Mouse (Mus musculus): ENCODE results near the gene Tbrg4. TPM values are rescaled to one million over a fixed set of nuclear protein-coding genes. Genes with fewer than 3 reads are reported as not detected.

Gene Tbrg4
- polyA plus RNA-seq (2014; fragmentation: Nextera tagmentation; extraction: Ambion mirVana) = 33.0 and 33.5 TPM in 2 replicates

- no peaks in the 10 kb centered on the region for H3K9me3 ChIP-seq (replicated peaks; ENCODE audit: control insufficient read depth, low read length)
- H3K27ac ChIP-seq (replicated peaks; ENCODE audit: low read depth, low read length) = peak within 1 kb of the TSS; percentile 72
- H3K4me2 ChIP-seq (ENCODE audit: low read depth, low read length) = peak within 1 kb of the TSS; percentile 86
- H3K36me3 ChIP-seq (replicated peaks; ENCODE audit: control insufficient read depth, insufficient read depth, low read depth, low read length) = peaks cover 9% of the 10 kb centered on the region
- ATAC-seq (replicated peaks; ENCODE audit: insufficient number of reproducible peaks, low FRiP score, low TSS enrichment, low read depth) (peak; percentile 93), DNase-seq (ENCODE audit: low spot score) (peak; percentile 97)
- under 1% methylated on average over 65 of the region's 66 CpGs for WGBS
- peak within 1 kb of the TSS; percentile 71 for H3K4me3 ChIP-seq (ENCODE audit: low read depth, low read length)
- no peaks in the 10 kb centered on the region; the same call in 1 of the 2 replicates for H3K4me1 ChIP-seq (ENCODE audit: control insufficient read depth, insufficient read depth, low read length)
- no peaks in the 10 kb centered on the region for H3K27me3 ChIP-seq (ENCODE audit: control insufficient read depth, insufficient read depth, low read length)
- peak within 1 kb of the TSS; percentile 82 for H3K9ac ChIP-seq (replicated peaks; ENCODE audit: low read length)
Measured at GRCm38 (mm10) chr11:6625478-6626387, at the start of gene Tbrg4. Tbrg4 (minus strand) TSS chr11:6626067.

GRCm38 (mm10) chr11:6675402-6675801, 49.5 kb upstream of the Tbrg4 start:
- H3K4me2 ChIP-seq (ENCODE audit: low read depth, low read length) = no peak overlapping the region
- H3K27ac ChIP-seq (replicated peaks; ENCODE audit: low read depth, low read length) = no peak overlapping the region
- H3K27me3 ChIP-seq (ENCODE audit: control insufficient read depth, insufficient read depth, low read length) = no peaks in the 10 kb centered on the region
- H3K9me3 ChIP-seq (replicated peaks; ENCODE audit: control insufficient read depth, low read length) = no peaks in the 10 kb centered on the region
- no peaks in the 10 kb centered on the region for H3K36me3 ChIP-seq (replicated peaks; ENCODE audit: control insufficient read depth, insufficient read depth, low read depth, low read length)
- WGBS = 62% methylated on average over 7 of the region's 7 CpGs
- no peak for DNase-seq (ENCODE audit: low spot score)
- no peak for ATAC-seq (replicated peaks; ENCODE audit: insufficient number of reproducible peaks, low FRiP score, low TSS enrichment, low read depth)
- no peaks in the 10 kb centered on the region for H3K4me1 ChIP-seq (ENCODE audit: control insufficient read depth, insufficient read depth, low read length)
- no peak overlapping the region for H3K9ac ChIP-seq (replicated peaks; ENCODE audit: low read length)
- H3K4me3 ChIP-seq (ENCODE audit: low read depth, low read length) = no peak overlapping the region

DNA sequence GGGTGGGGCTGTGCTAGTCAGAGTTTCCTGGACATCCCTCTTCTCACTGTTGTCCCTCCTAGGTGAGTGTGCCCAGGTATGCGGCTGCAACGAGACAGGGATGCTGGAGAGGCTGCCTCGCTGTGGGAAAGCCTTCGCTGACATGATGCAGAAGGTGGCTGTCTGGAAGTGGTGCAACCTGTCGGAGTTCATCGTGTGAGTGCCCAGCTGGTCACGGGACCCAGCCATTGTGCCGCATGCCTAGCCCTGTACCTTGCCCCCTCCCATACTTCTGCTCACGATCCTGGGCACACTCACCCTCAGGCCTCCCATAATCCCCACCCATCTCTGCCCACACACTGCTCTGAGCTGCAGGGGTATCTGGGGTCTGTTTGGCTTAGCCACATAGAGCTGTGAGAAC, 48.8 kb upstream of the Tbrg4 start:
- 88% methylated on average over 9 of the region's 9 CpGs for WGBS
- no peak overlapping the region for H3K4me2 ChIP-seq (ENCODE audit: low read depth, low read length)
- ATAC-seq (replicated peaks; ENCODE audit: insufficient number of reproducible peaks, low FRiP score, low TSS enrichment, low read depth) = no peak

GRCm38 (mm10) chr11:6670826-6671225, 45.0 kb upstream of the Tbrg4 start:
- Histone ChIP-seq H3K4me3 (ENCODE audit: low read depth, low read length) (no peak overlapping the region), H3K27me3 (ENCODE audit: control insufficient read depth, insufficient read depth, low read length) (no peaks in the 10 kb centered on the region), H3K27ac (replicated peaks; ENCODE audit: low read depth, low read length) (no peak overlapping the region), H3K9ac (replicated peaks; ENCODE audit: low read length) (no peak overlapping the region), H3K9me3 (replicated peaks; ENCODE audit: control insufficient read depth, low read length) (no peaks in the 10 kb centered on the region), H3K4me1 (ENCODE audit: control insufficient read depth, insufficient read depth, low read length) (no peaks in the 10 kb centered on the region), H3K36me3 (replicated peaks; ENCODE audit: control insufficient read depth, insufficient read depth, low read depth, low read length) (no peaks in the 10 kb centered on the region), H3K4me2 (ENCODE audit: low read depth, low read length) (no peak overlapping the region)
- DNase-seq (ENCODE audit: low spot score) (no peak), ATAC-seq (replicated peaks; ENCODE audit: insufficient number of reproducible peaks, low FRiP score, low TSS enrichment, low read depth) (no peak)
- 83% methylated on average over 4 of the region's 4 CpGs for WGBS

More for the DNA sequence above, 48.8 kb upstream of the Tbrg4 start:
- Histone ChIP-seq H3K27ac (replicated peaks; ENCODE audit: low read depth, low read length) (no peak overlapping the region), H3K4me3 (ENCODE audit: low read depth, low read length) (no peak overlapping the region), H3K9ac (replicated peaks; ENCODE audit: low read length) (no peak overlapping the region), H3K4me1 (ENCODE audit: control insufficient read depth, insufficient read depth, low read length) (no peaks in the 10 kb centered on the region), H3K9me3 (replicated peaks; ENCODE audit: control insufficient read depth, low read length) (no peaks in the 10 kb centered on the region), H3K36me3 (replicated peaks; ENCODE audit: control insufficient read depth, insufficient read depth, low read depth, low read length) (no peaks in the 10 kb centered on the region), H3K27me3 (ENCODE audit: control insufficient read depth, insufficient read depth, low read length) (no peaks in the 10 kb centered on the region)
- DNase-seq (ENCODE audit: low spot score) = no peak

DNA sequence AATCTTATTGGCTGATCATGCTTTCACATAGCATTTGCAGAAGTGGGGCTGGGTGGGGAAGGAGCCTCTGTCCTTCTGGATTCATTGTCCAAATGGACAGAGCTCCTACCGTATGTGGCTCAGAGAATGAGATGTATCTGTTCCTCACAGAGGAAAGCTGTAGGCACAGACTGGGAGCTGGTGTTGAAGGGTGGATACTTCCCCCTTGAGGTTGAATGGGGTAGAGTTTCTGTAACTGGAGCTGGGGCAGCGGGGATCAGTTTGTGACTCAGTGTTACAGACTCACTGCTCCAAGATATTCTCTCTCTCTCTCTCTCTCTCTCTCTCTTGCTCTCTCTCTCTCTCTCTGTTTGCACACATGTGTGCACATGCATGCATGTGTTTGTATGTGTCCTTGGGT, 44.2 kb upstream of the Tbrg4 start:
- DNase-seq (ENCODE audit: low spot score) (peak; percentile 17), ATAC-seq (replicated peaks; ENCODE audit: insufficient number of reproducible peaks, low FRiP score, low TSS enrichment, low read depth) (no peak)
- no peak overlapping the region for H3K4me3 ChIP-seq (ENCODE audit: low read depth, low read length)
- no peak overlapping the region for H3K9ac ChIP-seq (replicated peaks; ENCODE audit: low read length)
- no peaks in the 10 kb centered on the region for H3K4me1 ChIP-seq (ENCODE audit: control insufficient read depth, insufficient read depth, low read length)
- no peak overlapping the region for H3K4me2 ChIP-seq (ENCODE audit: low read depth, low read length)
- H3K27me3 ChIP-seq (ENCODE audit: control insufficient read depth, insufficient read depth, low read length) = no peaks in the 10 kb centered on the region
- 44% methylated on average over 2 of the region's 2 CpGs for WGBS
- no peak overlapping the region for H3K27ac ChIP-seq (replicated peaks; ENCODE audit: low read depth, low read length)
- H3K9me3 ChIP-seq (replicated peaks; ENCODE audit: control insufficient read depth, low read length) = no peaks in the 10 kb centered on the region
- H3K36me3 ChIP-seq (replicated peaks; ENCODE audit: control insufficient read depth, insufficient read depth, low read depth, low read length) = no peaks in the 10 kb centered on the region

DNA sequence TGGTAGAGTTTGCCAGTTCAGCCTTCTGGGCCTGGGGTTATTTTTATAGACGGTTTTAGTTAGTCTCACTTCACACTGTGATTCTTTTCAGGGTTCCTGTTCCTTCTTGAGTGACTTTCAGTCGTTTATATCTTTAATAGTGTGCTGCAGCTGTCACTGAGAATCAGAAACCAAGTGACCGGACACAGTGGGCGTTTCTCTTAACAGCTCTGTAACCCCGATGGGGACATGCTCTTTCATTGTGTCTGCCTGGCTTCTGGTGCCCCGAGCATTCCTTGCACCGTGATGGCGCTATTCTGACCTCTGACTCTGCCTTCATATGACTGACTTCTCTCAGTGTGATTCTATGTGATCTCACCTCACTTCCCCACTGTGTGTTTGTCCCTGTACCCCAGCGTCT, 43.2 kb upstream of the Tbrg4 start:
- H3K4me3 ChIP-seq (ENCODE audit: low read depth, low read length) = no peak overlapping the region
- H3K9ac ChIP-seq (replicated peaks; ENCODE audit: low read length) = no peak overlapping the region
- 29% methylated on average over 9 of the region's 9 CpGs for WGBS
- H3K4me2 ChIP-seq (ENCODE audit: low read depth, low read length) = no peak overlapping the region
- H3K27ac ChIP-seq (replicated peaks; ENCODE audit: low read depth, low read length) = no peak overlapping the region
- ATAC-seq (replicated peaks; ENCODE audit: insufficient number of reproducible peaks, low FRiP score, low TSS enrichment, low read depth) = no peak
- DNase-seq (ENCODE audit: low spot score) = no peak
- no peaks in the 10 kb centered on the region for H3K36me3 ChIP-seq (replicated peaks; ENCODE audit: control insufficient read depth, insufficient read depth, low read depth, low read length)
- no peaks in the 10 kb centered on the region for H3K4me1 ChIP-seq (ENCODE audit: control insufficient read depth, insufficient read depth, low read length)
- H3K27me3 ChIP-seq (ENCODE audit: control insufficient read depth, insufficient read depth, low read length) = no peaks in the 10 kb centered on the region
- no peaks in the 10 kb centered on the region for H3K9me3 ChIP-seq (replicated peaks; ENCODE audit: control insufficient read depth, low read length)

- no peak for DNase-seq (ENCODE audit: low spot score)
- Histone ChIP-seq H3K4me3 (ENCODE audit: low read depth, low read length) (no peak overlapping the region), H3K4me2 (ENCODE audit: low read depth, low read length) (no peak overlapping the region), H3K27me3 (ENCODE audit: control insufficient read depth, insufficient read depth, low read length) (no peaks in the 10 kb centered on the region), H3K4me1 (ENCODE audit: control insufficient read depth, insufficient read depth, low read length) (no peaks in the 10 kb centered on the region), H3K27ac (replicated peaks; ENCODE audit: low read depth, low read length) (no peak overlapping the region), H3K9ac (replicated peaks; ENCODE audit: low read length) (no peak overlapping the region), H3K9me3 (replicated peaks; ENCODE audit: control insufficient read depth, low read length) (no peaks in the 10 kb centered on the region), H3K36me3 (replicated peaks; ENCODE audit: control insufficient read depth, insufficient read depth, low read depth, low read length) (no peaks in the 10 kb centered on the region)
- no peak for ATAC-seq (replicated peaks; ENCODE audit: insufficient number of reproducible peaks, low FRiP score, low TSS enrichment, low read depth)
- 69% methylated on average over 2 of the region's 2 CpGs for WGBS
Measured at GRCm38 (mm10) chr11:6666634-6667033, 40.8 kb upstream of the Tbrg4 start.

DNA sequence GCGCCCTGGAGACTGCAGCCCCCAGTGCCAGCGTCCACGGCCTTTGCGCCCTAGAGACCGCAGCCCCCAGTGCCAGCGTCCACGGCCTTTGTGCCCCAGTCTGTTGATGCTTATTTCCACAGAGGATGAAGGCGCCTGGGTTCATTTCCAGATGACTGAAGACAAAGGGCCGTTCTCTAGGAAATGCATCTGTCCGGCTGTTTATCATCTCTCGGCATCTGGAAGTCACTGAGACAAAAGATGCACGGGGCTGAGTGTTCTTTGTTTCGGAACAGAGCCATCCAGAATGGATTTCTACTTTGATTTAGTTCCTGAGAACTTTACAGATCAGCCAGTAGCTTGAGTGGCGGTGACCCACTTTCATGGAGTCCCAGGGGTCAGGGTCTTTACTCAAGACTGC, 35.3 kb upstream of the Tbrg4 start:
- H3K4me2 ChIP-seq (ENCODE audit: low read depth, low read length) = no peak overlapping the region
- no peaks in the 10 kb centered on the region for H3K27me3 ChIP-seq (ENCODE audit: control insufficient read depth, insufficient read depth, low read length)
- H3K27ac ChIP-seq (replicated peaks; ENCODE audit: low read depth, low read length) = no peak overlapping the region
- H3K36me3 ChIP-seq (replicated peaks; ENCODE audit: control insufficient read depth, insufficient read depth, low read depth, low read length) = no peaks in the 10 kb centered on the region
- no peak overlapping the region for H3K4me3 ChIP-seq (ENCODE audit: low read depth, low read length)
- WGBS = 78% methylated on average over 14 of the region's 14 CpGs
- no peaks in the 10 kb centered on the region; the same call in 1 of the 2 replicates for H3K4me1 ChIP-seq (ENCODE audit: control insufficient read depth, insufficient read depth, low read length)
- no peaks in the 10 kb centered on the region for H3K9me3 ChIP-seq (replicated peaks; ENCODE audit: control insufficient read depth, low read length)
- H3K9ac ChIP-seq (replicated peaks; ENCODE audit: low read length) = no peak overlapping the region
- no peak for DNase-seq (ENCODE audit: low spot score)
- ATAC-seq (replicated peaks; ENCODE audit: insufficient number of reproducible peaks, low FRiP score, low TSS enrichment, low read depth) = no peak
